In the genomic region with DNA sequence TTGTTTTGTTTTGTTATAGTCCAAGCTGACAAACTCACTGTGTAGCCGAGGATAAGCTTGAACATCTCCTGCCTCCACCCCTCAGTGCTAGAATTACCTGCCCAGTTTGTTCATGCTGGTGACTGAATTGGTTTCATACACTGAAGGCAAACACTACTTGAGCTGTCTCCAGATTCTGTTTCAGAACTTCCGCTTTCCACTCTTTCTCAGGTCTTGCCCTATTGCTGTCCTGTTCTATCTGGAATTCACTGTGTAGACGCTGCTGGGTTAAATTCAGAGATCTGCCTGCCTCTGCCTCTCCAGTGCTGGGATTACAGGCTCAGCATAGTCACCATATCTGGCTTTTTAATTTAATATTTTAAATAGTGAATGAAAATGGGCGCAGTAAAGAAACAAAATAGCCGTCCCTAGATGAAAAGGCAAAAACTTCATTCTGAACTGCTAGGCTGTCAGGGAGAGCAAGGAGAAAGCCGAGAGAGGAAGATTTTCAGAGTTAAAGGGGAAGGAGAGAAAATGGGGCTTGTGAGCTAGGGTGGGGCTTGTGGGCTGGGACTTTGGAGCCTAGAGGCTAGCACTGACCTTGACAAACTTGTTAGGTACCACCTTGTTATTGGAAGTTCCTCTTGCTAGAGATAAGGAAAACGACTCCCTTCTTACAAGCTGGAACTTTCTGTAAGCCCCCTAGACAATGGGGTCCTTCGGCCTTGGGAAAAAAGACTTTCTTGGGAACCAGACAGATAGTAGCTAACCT, we compare ENCODE assay signal across 29 mouse cellular contexts. TPM values are rescaled to one million over a fixed set of nuclear protein-coding genes. Genes with fewer than 3 reads are reported as not detected.
DNase-seq lines count a peak whose midpoint lies in the region; ATAC-seq and TF ChIP-seq lines count a peak whose summit lies in the region.
"Had no signal": no experiment of that assay in that cellular context is flagged by ENCODE, and none has a peak within 500 bp of the region (broad histone marks: within the 10 kb centered on the region; RNA-seq: fewer than 3 reads in every experiment).

No protein-coding gene starts in this region.

- no peak overlapping the region for H3K4me2 ChIP-seq in forebrain, embryonic 13.5 days
- H3K4me2 ChIP-seq: embryonic facial prominence, embryonic 12.5 days; hindbrain, embryonic 14.5 days; liver, embryonic 13.5 days; midbrain, embryonic 12.5 days; neural tube, embryonic 13.5 days had no signal

- H3K9me3 ChIP-seq in E14TG2a.4 (ENCODE audit: low read length) = no peaks in the 10 kb centered on the region
- H3K9me3 ChIP-seq in forebrain, embryonic 13.5 days (replicated peaks) = no peaks in the 10 kb centered on the region
- H3K9me3 ChIP-seq: heart, embryonic 10.5 days; liver, embryonic 13.5 days; midbrain, embryonic 12.5 days; neural tube, embryonic 13.5 days had no signal

- H3K4me1 ChIP-seq in E14TG2a.4 (replicated peaks; ENCODE audit: low read depth, low read length) = peaks cover 95% of the 10 kb centered on the region
- peaks cover 35% of the 10 kb centered on the region for H3K4me1 ChIP-seq in forebrain, embryonic 13.5 days

- no peaks in the 10 kb centered on the region for H3K27me3 ChIP-seq in E14TG2a.4 (ENCODE audit: insufficient read depth, low read length)
- H3K27me3 ChIP-seq in forebrain, embryonic 13.5 days = no peaks in the 10 kb centered on the region
- H3K27me3 ChIP-seq: CH12.LX; embryonic facial prominence, embryonic 12.5 days; liver, embryonic 13.5 days; midbrain, embryonic 12.5 days; neural tube, embryonic 13.5 days had no signal

- H3K4me3 ChIP-seq in E14TG2a.4 (replicated peaks; ENCODE audit: low read length) = peak overlapping the region; percentile 20; the same call in 1 of the 2 replicates
- no peak overlapping the region for H3K4me3 ChIP-seq in forebrain, embryonic 13.5 days
- H3K4me3 ChIP-seq: embryonic facial prominence, embryonic 12.5 days; heart, embryonic 10.5 days; layer of hippocampus, adult 2 months; liver, embryonic 13.5 days; midbrain, embryonic 12.5 days; neural tube, embryonic 13.5 days had no signal

- 90% methylated on average over 8 of the region's 8 CpGs for WGBS in forebrain, embryonic 13.5 days

- no peak overlapping the region for H3K27ac ChIP-seq in forebrain, embryonic 13.5 days
- H3K27ac ChIP-seq: embryonic facial prominence, embryonic 12.5 days; heart, embryonic 10.5 days; hindbrain, embryonic 14.5 days; layer of hippocampus, adult 2 months; liver, embryonic 13.5 days; midbrain, embryonic 12.5 days; neural tube, embryonic 13.5 days had no signal

- H3K36me3 ChIP-seq in E14TG2a.4 (ENCODE audit: insufficient read depth, low read length) = peaks cover 5% of the 10 kb centered on the region; the same call in 1 of the 2 replicates
- H3K36me3 ChIP-seq in forebrain, embryonic 13.5 days (ENCODE audit: poor library complexity, severe bottlenecking) = peaks cover 18% of the 10 kb centered on the region

- peak; percentile 29; the same call in 1 of the 2 replicates for ATAC-seq in common myeloid progenitor, adult 5-6 weeks (replicated peaks; ENCODE audit: low read depth, poor library complexity, severe bottlenecking)
- ATAC-seq in megakaryocyte, adult 5-6 weeks (ENCODE audit: poor library complexity, severe bottlenecking) = peak; percentile 75
- no peak for ATAC-seq in forebrain, embryonic 13.5 days
- ATAC-seq: forebrain, embryonic 16.5 days had no signal

- no peak overlapping the region for H3K9ac ChIP-seq in forebrain, embryonic 13.5 days
- H3K9ac ChIP-seq: embryonic facial prominence, embryonic 12.5 days; hindbrain, embryonic 14.5 days; liver, embryonic 13.5 days; midbrain, embryonic 12.5 days; neural tube, embryonic 13.5 days had no signal

- no peak for TF ChIP-seq CTCF in E14TG2a.4 (conservative IDR thresholded peaks at IDR 0.05; ENCODE audit: low read length)

- peak; percentile 52 for DNase-seq in 416B (ENCODE audit: low read depth)
- DNase-seq in ovary, postnatal 14 days (ENCODE audit: low spot score) = no peak
- no peak for DNase-seq in layer of hippocampus, adult 8-10 months (ENCODE audit: low spot score in 2 of 2)
- DNase-seq: adrenal gland, adult 8-10 months; cerebellum, adult 8-10 months; cerebellum, postnatal 25 days; gastrocnemius, postnatal 10 days; heart, adult 11 months; heart, postnatal 36 days; kidney, adult 2 months; kidney, postnatal 36 days; liver, embryonic 13.5 days; lung, adult 2 months; lung, postnatal 10 days; retina, postnatal 1 day; right cerebral cortex, postnatal 14 days; thymus, postnatal 14 days had no signal

RNA-seq across cellular contexts. Expression of gene Znrf1, which starts 9.7 kb away (rescaled TPM):
- 71.0 and 78.3 TPM in 2 replicates for total RNA-seq in common myeloid progenitor, adult 5-6 weeks (2017)
- 67.1 and 73.4 TPM in 2 replicates for total RNA-seq in megakaryocyte, adult 5-6 weeks (2015)
- 39.3 and 50.3 TPM in 2 replicates for total RNA-seq in megakaryocyte, adult 5-6 weeks (2017)
- 100 to 1,000 TPM in 1 of 4 experiments, 10 to 100 TPM in 3; 89.8 to 117 (median 93.0) TPM for total RNA-seq in layer of hippocampus, adult 8-10 months (2022)
- polyA plus RNA-seq in forebrain, embryonic 13.5 days (2015; fragmentation: Nextera tagmentation; extraction: Ambion mirVana) = 48.0 and 48.7 TPM in 2 replicates

RNA-seq across cellular contexts. Expression of gene Wdr59, which starts 23.7 kb away (rescaled TPM):
- total RNA-seq in common myeloid progenitor, adult 5-6 weeks (2017) = 5.1 and 7.9 TPM in 2 replicates
- 3.1 and 3.3 TPM in 2 replicates for total RNA-seq in megakaryocyte, adult 5-6 weeks (2015)
- 1.5 and 2.1 TPM in 2 replicates for total RNA-seq in megakaryocyte, adult 5-6 weeks (2017)
- total RNA-seq in layer of hippocampus, adult 8-10 months (2022) = 10 to 100 TPM; 22.7 to 24.5 (median 23.7) TPM
- polyA plus RNA-seq in forebrain, embryonic 13.5 days (2015; fragmentation: Nextera tagmentation; extraction: Ambion mirVana) = 5.7 and 6.5 TPM in 2 replicates
